Mouse (Mus musculus): ENCODE measurements at regions not wholly inside any gene's neighbourhood (a gene's known extent, or its start where the extent isn't known, plus 50 kb on each side); places are given as distances from the start of the nearest gene placed in this dataset.
"Not testable (repeated sequence)": the region's sequence is repeated elsewhere in the genome, so short reads cannot be mapped to it uniquely, and the experiment has no call there.

DNA sequence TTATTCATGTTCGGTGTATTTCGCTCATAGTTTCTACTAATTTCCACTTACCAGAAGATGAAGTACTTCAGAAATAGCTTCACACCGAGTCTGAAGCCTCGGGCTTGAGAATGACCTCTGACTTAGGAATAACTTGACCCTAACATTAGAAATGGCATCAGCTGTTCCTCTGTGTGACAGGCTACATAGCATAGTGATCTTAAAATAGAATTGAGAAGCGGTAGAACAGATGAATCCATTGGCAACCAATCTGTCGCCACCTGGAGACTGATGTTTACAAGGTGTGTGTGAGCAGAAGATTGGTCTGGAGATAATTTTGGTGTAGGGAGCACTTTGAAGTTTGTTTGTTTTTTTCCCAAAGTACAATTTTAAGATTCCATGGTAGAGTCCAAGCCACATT lies 60.9 kb upstream of the Ahi1 start:
- DNase-seq, result no peak

GRCm38 (mm10) chr10:20883618-20884017 lies 68.7 kb upstream of the Ahi1 start:
- DNase-seq, result no peak

GRCm38 (mm10) chr10:20882599-20882998 lies 69.7 kb upstream of the Ahi1 start:
- DNase-seq, result no peak

DNA sequence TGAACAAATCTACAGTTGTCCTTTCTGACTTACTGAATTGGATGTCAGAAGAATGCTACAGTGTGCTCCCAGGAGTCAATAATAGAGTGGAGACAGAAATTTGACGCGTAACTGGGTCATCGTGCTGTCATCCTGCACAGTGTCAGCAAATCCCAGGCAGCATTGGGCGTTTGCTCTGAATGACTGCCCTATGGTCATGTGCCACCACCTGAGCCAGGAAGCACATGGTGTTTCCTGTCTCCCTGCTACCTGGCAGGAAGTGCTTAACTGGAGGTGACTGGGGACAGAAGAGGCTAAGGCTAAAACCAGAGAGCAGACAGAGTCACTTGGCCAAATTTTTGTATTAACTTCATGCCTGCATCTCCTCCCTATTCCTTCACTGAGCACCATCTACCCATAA lies 72.1 kb upstream of the Ahi1 start:
- no peak for DNase-seq

DNA sequence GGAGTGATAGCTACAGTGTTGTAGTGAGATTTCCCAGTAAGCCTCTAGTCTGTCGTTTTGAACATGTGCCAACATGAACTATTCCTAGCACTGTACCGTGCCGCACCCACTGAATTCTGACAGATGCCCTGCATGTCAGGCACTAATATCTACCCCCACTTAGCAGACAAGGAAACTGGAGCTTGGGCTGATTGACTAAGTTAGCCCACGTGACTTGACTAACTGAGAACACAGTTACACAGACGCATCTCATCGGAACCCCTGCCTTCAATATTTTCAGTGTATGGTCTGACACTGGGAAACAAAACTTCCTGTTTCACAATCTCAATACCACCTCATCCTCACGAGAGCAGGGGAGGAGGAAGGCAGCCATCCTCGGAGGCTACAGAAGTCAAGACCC lies 72.9 kb upstream of the Ahi1 start:
- no peak for DNase-seq

DNA sequence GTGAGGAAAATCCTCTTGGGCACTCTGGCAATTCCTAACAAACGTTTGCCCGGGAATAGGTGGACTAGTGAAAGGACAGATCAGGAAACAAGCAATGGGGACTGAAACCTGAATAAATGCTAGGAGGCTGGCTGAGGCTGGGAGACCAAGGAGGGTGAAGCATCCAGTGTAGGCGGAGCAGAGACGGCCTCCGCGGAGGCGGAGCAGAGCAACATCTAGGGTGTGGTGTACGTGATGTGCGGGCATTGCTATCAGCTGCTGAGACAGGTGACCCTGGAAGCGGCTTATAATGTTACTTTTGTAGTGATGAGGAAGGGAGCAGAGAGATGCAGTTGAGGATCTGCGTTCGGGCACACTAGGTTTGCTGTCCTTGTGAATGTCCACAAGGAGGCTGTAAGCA lies 85.3 kb upstream of the Ahi1 start:
- DNase-seq, result no peak

- no peak for DNase-seq
These were observed 87.3 kb upstream of the Ahi1 start for GRCm38 (mm10) chr10:20865031-20865430.

- DNase-seq, result no peak
These were observed 94.9 kb upstream of the Ahi1 start for GRCm38 (mm10) chr10:20857413-20857812.

DNA sequence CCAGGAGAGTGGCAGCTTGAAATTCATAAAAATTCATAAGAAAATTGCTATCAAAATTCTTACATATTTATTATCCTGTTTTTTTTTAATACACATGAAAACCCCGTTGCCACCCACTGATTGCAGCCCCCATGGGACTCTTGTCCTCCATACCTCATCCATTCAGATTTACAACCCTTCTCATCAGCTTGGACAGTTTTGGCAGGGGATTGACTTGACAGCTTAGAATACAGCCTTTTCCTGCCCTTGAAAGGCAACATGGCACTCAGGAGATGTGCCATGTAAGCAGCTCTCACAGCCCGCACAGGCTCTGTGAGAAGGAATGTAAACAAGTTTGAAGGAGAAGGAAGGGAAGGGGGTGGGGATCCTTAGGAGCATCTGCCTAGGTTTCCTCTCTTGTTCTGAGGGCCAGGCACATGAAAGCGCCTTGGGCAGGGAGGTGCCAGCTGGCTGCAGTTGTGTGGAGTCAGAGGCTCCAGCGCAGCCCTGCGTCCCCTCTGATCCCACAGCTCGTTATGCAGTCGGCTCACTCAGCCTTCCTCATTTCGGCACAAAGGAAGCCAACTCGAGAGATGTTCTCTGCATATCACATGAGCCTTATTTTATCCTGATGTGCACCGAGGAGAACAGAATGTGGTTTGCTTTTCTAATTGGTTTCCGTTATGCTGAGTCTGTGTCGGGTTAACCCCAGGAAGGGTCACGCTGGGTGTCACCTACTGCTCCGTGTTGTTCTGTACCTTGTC lies 97.6 kb upstream of the Ahi1 start:
- peak; percentile 5 to 7 for DNase-seq

- DNase-seq, result no peak
These were observed 105.1 kb upstream of the Ahi1 start for GRCm38 (mm10) chr10:20847287-20847686.

DNA sequence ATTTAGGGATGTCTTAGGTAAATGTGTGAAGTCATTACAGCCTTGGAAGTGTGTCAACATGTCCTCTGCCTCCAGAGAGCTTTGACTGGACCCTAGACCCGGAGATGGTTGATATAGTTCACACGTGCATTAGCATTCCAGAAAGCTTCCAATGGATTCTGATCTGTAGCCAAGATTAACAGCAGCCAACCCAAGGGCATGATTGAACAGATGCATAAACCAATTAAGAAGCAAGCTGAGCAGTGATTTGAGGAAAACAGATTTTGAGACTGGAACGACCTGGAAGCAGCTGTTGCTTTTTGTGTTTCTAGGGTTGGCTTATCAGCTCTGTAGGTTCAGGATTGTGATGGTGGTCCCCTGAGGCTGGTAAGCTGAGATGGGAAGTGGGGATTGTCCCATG lies 109.1 kb upstream of the Ahi1 start:
- DNase-seq, result no peak

- no peak for DNase-seq
These were observed 110.2 kb upstream of the Ahi1 start for GRCm38 (mm10) chr10:20842131-20842530.

DNA sequence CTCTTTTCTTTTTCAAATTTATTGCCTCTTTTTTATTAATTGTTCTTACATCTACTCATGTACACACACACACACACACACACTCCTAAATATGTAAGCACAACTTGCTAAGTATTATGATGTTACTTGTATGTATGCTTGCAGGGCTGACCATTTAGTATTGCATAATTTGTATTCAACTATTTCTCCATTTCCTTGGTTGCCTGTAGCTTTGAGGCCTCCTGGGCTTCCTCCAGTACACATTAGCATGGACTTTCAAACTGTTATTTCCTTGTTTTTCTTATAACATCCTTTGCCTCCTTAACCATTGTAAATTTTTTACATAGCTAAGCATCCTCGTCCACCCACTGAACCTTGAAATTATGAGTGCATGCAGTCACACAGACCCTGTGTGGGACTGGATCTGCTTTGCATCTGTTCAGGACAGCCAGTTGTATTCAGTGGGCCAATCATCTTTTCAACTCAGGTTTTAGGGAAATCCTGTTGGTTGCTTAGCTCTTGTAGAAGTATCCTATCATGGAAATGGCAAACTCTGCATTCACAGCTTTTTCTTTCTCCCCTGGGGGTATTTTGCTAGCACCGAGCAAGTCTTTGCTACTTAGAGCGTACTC lies 110.8 kb upstream of the Ahi1 start:
- DNase-seq, result no peak

- DNase-seq, result no peak
These were observed 113.5 kb upstream of the Ahi1 start for GRCm38 (mm10) chr10:20838685-20839425.

GRCm38 (mm10) chr10:20836816-20837215 lies 111.9 kb upstream of the Pde7b start:
- not testable (repeated sequence) for DNase-seq

DNA sequence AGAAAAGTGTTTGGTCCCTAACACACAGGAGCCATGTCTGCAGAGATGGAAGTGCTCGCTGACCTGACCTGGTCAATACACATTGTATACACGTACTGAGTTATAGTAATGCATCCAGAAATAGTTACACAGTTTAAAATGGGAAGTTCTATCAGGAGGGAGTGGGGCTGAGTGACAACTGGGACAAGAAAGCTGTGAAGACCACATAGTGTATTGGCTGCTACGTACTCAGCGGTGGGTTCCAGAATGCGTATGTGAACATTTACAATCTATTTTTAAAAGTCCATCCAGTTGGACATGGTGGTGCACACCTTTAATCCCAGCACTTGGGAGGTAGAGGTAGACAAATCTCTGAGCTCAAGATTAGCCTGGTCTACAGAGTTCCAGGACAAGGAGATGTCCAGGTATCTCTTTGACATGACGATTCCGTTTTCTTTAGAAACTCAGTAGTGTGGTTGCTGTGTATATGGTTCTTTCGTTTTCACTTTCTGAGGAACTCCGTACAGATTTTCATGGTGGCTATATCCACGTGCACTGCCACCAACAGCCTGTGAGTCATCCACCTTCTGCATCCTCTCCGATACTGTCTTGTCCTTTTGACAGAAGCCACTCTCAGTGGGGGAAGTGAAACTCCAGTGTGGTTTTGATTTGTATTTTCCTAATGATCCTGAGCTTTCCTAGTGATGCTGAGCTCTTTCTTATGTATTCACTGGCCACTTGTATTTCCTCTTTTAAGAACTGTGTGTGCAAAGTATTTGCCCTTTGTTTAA lies 110.1 kb upstream of the Pde7b start:
- no peak for DNase-seq

DNA sequence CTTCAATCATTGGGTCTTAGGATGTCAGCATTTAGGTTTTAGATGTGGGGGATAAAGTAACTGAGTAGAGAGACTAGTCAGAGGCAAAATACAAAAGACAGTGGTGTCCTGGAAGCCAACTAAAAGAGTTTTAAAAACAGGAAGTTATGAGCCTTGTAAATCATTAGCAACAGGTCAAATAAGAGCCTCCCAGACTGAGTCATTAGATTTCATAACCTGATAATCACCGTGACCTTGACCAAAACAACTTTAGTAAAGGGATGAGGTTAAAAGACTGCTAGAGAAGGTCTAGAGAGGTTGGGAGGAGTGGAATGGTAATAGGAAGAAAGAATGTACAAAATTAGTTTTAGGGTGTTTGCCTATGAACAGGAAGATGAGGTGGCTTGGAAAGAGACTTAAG lies 103.4 kb upstream of the Pde7b start:
- no peak for DNase-seq

DNA sequence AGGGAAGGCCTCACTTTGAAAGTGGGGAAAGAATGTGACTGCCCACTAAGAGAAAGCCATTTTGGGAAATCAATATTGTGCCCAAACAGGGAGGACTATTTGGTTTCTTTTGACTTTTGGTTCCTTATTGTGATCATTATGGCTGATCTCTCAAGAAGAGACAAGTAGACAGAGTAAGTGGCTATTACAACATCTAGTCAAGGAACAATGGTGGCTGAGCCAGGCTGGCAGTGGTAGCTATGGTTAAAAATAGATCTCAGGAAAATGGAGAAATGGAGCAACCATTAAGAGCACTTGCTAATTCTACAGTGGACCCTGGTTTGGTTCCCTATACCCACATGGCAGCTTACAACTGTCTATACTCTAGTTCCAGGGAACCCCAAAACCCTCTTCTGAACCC lies 102.6 kb upstream of the Pde7b start:
- DNase-seq, result no peak

DNA sequence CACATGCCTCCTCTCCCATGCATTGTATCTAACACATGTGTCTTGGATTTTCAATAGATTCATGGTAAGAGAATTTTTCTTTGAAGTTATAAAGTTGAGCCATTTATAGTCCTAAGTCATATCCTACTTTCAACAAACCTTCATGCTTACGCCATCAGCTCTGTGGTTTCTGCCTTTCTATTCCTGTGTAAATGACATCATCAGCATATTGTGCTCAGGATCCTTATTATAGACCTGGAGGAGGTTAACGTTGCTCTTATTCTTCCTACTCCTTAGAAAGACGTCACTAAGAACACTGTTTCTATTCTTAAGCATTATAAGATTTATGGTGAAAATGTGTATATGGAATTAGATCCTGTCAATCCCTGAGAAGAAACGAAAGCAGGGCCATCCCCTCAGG lies 93.7 kb upstream of the Pde7b start:
- no peak for DNase-seq

- DNase-seq, result no peak
These were observed 74.9 kb upstream of the Pde7b start for GRCm38 (mm10) chr10:20799792-20800191.

DNA sequence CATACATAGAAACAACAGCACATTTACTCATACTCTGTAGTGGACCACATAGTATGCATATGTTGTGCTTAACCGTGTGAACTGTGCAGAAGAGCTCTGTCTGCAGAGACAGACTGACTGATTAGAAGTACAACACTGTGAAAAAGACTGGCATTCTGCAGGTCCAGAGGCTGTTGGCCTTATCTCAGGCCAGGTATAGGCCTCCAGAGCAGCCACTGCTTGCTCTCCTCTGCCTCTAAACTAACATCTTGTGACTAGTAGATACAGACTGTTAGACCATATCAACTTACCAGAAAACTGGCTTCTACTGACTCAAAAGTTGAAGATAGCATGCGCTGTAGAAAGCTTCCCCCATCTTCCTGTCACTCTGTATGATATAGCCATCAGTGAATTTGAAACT lies 73.5 kb upstream of the Pde7b start:
- no peak for DNase-seq

- DNase-seq, result no peak
These were observed 69.1 kb upstream of the Pde7b start for GRCm38 (mm10) chr10:20793956-20794355.

- DNase-seq, result no peak
These were observed 56.1 kb upstream of the Pde7b start for GRCm38 (mm10) chr10:20780946-20781345.
